Mouse (Mus musculus) neural tube, embryonic 14.5 days (tissue): Measurements from ENCODE around the gene Ppp1r21. TPM values are rescaled to one million over a fixed set of nuclear protein-coding genes. Genes with fewer than 3 reads are reported as not detected.

Experiments
- ATAC-seq: fragments of 200-750 bp; cut with Nextera tagmentation; 2 replicates; pipeline ENCODE4 v1.8.0; 2017; ENCODE audit warnings: low read depth, mild to moderate bottlenecking, moderate TSS enrichment, moderate library complexity
- H3K27ac ChIP-seq: fragments of 300-500 bp; sonication (generic); 2 replicates; pipeline ENCODE4 v1.5.1; 2014; ENCODE audit warnings: low read depth, mild to moderate bottlenecking, control low read depth, low read length, moderate library complexity, mixed read lengths
- H3K27me3 ChIP-seq: fragments of 300-500 bp; sonication (generic); 2 replicates; pipeline ENCODE4 v1.6.1; 2014; ENCODE audit warnings: low read length; ENCODE audit not compliant: control insufficient read depth, insufficient read depth
- H3K36me3 ChIP-seq: fragments of 300-500 bp; sonication (generic); 2 replicates; pipeline ENCODE4 v1.6.1; 2014; ENCODE audit warnings: low read length, mixed read lengths; ENCODE audit not compliant: control insufficient read depth, insufficient read depth
- H3K4me1 ChIP-seq: fragments of 300-500 bp; sonication (generic); 2 replicates; pipeline ENCODE4 v1.6.1; 2014; ENCODE audit warnings: low read length; ENCODE audit not compliant: control insufficient read depth, insufficient read depth
- H3K4me2 ChIP-seq: fragments of 300-500 bp; sonication (generic); 2 replicates; pipeline ENCODE4 v1.6.1; 2014; ENCODE audit warnings: mild to moderate bottlenecking, low read depth, low read length, control low read depth
- H3K4me3 ChIP-seq: fragments of 300-500 bp; sonication (generic); 2 replicates; pipeline ENCODE4 v1.5.1; 2014; ENCODE audit warnings: low read depth, low read length, control low read depth, mixed read lengths
- H3K9ac ChIP-seq: fragments of 300-500 bp; sonication (generic); replicated peaks from 2 replicates; pipeline ENCODE4 v1.6.1; 2014; ENCODE audit warnings: low read depth, mild to moderate bottlenecking, control low read depth, low read length, mixed read lengths
- H3K9me3 ChIP-seq: fragments of 300-500 bp; sonication (generic); 2 replicates; pipeline ENCODE4 v1.6.1; 2016; ENCODE audit warnings: low read length; ENCODE audit not compliant: control insufficient read depth
- WGBS: fragments of 180-500 bp; shearing (Covaris S2); extraction: QIAGEN DNeasy Blood & Tissue Kit; methylation state at CpG from one replicate; pipeline ENCODE4 v1.1.7; 2014; 5-methylcytosine and 5-hydroxymethylcytosine counted together
- polyA plus RNA-seq: library from polyadenylated mRNA; unstranded; fragments of >200 nt; fragmentation: Nextera tagmentation; extraction: Ambion mirVana; gene quantifications from 2 replicates; pipeline ENCODE4 v1.2.1, GENCODE M21; 2014

Gene Ppp1r21
- polyA plus RNA-seq, 1 experiment from 2014 or later, result 62.0 TPM

- Histone ChIP-seq H3K4me2 (no peak overlapping the region), H3K27ac (peak overlapping the region; percentile 39; the same call in 1 of the 2 replicates), H3K4me1 (peaks cover 5% of the 10 kb centered on the region; the same call in 1 of the 2 replicates), H3K27me3 (no peaks in the 10 kb centered on the region), H3K9me3 (no peaks in the 10 kb centered on the region), H3K36me3 (peaks cover 8% of the 10 kb centered on the region; the same call in 1 of the 2 replicates), H3K9ac (no peak overlapping the region), H3K4me3 (no peak overlapping the region)
- ATAC-seq, result no peak
- 76% methylated on average over 3 of the region's 3 CpGs for WGBS
Observed at GRCm38 (mm10) chr17:88543417-88543782, 13.5 kb downstream of the Ppp1r21 start.

GRCm38 (mm10) chr17:88545217-88545784, 15.4 kb downstream of the Ppp1r21 start:
- Histone ChIP-seq H3K27me3 (no peaks in the 10 kb centered on the region), H3K36me3 (peaks cover 13% of the 10 kb centered on the region; the same call in 1 of the 2 replicates), H3K9me3 (no peaks in the 10 kb centered on the region), H3K4me2 (no peak overlapping the region), H3K27ac (no peak overlapping the region), H3K9ac (no peak overlapping the region), H3K4me1 (peaks cover 5% of the 10 kb centered on the region; the same call in 1 of the 2 replicates), H3K4me3 (no peak overlapping the region)
- ATAC-seq, result no peak
- 91% methylated on average over 15 of the region's 15 CpGs for WGBS

- H3K36me3 ChIP-seq, result peaks cover 13% of the 10 kb centered on the region; the same call in 1 of the 2 replicates
- peaks cover 5% of the 10 kb centered on the region; the same call in 1 of the 2 replicates for H3K4me1 ChIP-seq
- H3K9ac ChIP-seq, result no peak overlapping the region
- 88% methylated on average over 4 of the region's 4 CpGs for WGBS
- no peak for ATAC-seq
- H3K27ac ChIP-seq, result no peak overlapping the region
- H3K4me2 ChIP-seq, result no peak overlapping the region
- no peaks in the 10 kb centered on the region for H3K9me3 ChIP-seq
- no peak overlapping the region for H3K4me3 ChIP-seq
- no peaks in the 10 kb centered on the region for H3K27me3 ChIP-seq
Observed at GRCm38 (mm10) chr17:88546745-88547144, 16.8 kb downstream of the Ppp1r21 start.

GRCm38 (mm10) chr17:88549411-88550191, 19.7 kb downstream of the Ppp1r21 start:
- Histone ChIP-seq H3K4me2 (no peak overlapping the region), H3K9me3 (no peaks in the 10 kb centered on the region), H3K4me1 (no peaks in the 10 kb centered on the region; the same call in 1 of the 2 replicates), H3K4me3 (no peak overlapping the region), H3K36me3 (peaks cover 12% of the 10 kb centered on the region; the same call in 1 of the 2 replicates), H3K9ac (no peak overlapping the region), H3K27me3 (no peaks in the 10 kb centered on the region), H3K27ac (no peak overlapping the region)
- no peak for ATAC-seq
- 90% methylated on average over 24 of the region's 24 CpGs for WGBS

- Histone ChIP-seq H3K27me3 (no peaks in the 10 kb centered on the region), H3K4me1 (no peaks in the 10 kb centered on the region; the same call in 1 of the 2 replicates), H3K9ac (no peak overlapping the region), H3K36me3 (peaks cover 8% of the 10 kb centered on the region), H3K9me3 (no peaks in the 10 kb centered on the region), H3K4me2 (no peak overlapping the region), H3K27ac (no peak overlapping the region), H3K4me3 (no peak overlapping the region)
- WGBS, result 65% methylated on average over 5 of the region's 5 CpGs
- no peak for ATAC-seq
Observed at GRCm38 (mm10) chr17:88550351-88550750, 20.4 kb downstream of the Ppp1r21 start.

GRCm38 (mm10) chr17:88550981-88551940, 21.3 kb downstream of the Ppp1r21 start:
- 69% methylated on average over 10 of the region's 10 CpGs for WGBS
- Histone ChIP-seq H3K4me2 (no peak overlapping the region), H3K4me1 (no peaks in the 10 kb centered on the region; the same call in 1 of the 2 replicates), H3K4me3 (no peak overlapping the region), H3K27ac (no peak overlapping the region), H3K36me3 (peaks cover 9% of the 10 kb centered on the region), H3K27me3 (no peaks in the 10 kb centered on the region), H3K9ac (no peak overlapping the region), H3K9me3 (no peaks in the 10 kb centered on the region)
- ATAC-seq, result no peak; the same call in 1 of the 2 replicates

GRCm38 (mm10) chr17:88552556-88552955, 22.6 kb downstream of the Ppp1r21 start:
- 30% methylated on average over 6 of the region's 6 CpGs for WGBS

GRCm38 (mm10) chr17:88553001-88553449, 23.1 kb downstream of the Ppp1r21 start:
- Histone ChIP-seq H3K4me3 (no peak overlapping the region), H3K9me3 (no peaks in the 10 kb centered on the region), H3K27ac (no peak overlapping the region), H3K27me3 (no peaks in the 10 kb centered on the region), H3K9ac (no peak overlapping the region), H3K4me2 (no peak overlapping the region), H3K4me1 (no peaks in the 10 kb centered on the region; the same call in 1 of the 2 replicates), H3K36me3 (peaks cover 9% of the 10 kb centered on the region)
- WGBS, result 55% methylated on average over 8 of the region's 8 CpGs
- no peak for ATAC-seq

More at GRCm38 (mm10) chr17:88552556-88552955, 22.6 kb downstream of the Ppp1r21 start:
- Histone ChIP-seq H3K27me3 (no peaks in the 10 kb centered on the region), H3K4me1 (no peaks in the 10 kb centered on the region; the same call in 1 of the 2 replicates), H3K9me3 (no peaks in the 10 kb centered on the region), H3K9ac (no peak overlapping the region), H3K4me3 (no peak overlapping the region), H3K27ac (no peak overlapping the region), H3K4me2 (no peak overlapping the region), H3K36me3 (peaks cover 9% of the 10 kb centered on the region)
- ATAC-seq, result no peak
